Mouse (Mus musculus) neural tube, embryonic 11.5 days (tissue): Measurements from ENCODE around the gene Scrt2. TPM values are rescaled to one million over a fixed set of nuclear protein-coding genes. Genes with fewer than 3 reads are reported as not detected.

Source experiments
- ATAC-seq: fragments of 200-750 bp; cut with Nextera tagmentation; 2 replicates; pipeline ENCODE4 v1.8.0; 2017; ENCODE audit warnings: moderate number of reproducible peaks, mild to moderate bottlenecking, moderate TSS enrichment, moderate library complexity; ENCODE audit not compliant: insufficient read depth, low FRiP score, low TSS enrichment
- DNase-seq: peaks from one replicate; pipeline ENCODE4 v3.0.0-alpha.2; 2015; ENCODE audit warnings: low spot score
- H3K27ac ChIP-seq: fragments of 300-500 bp; sonication (generic); 2 replicates; pipeline ENCODE4 v1.5.1; 2014; ENCODE audit warnings: low read depth, mild to moderate bottlenecking, low read length
- H3K27me3 ChIP-seq: fragments of 300-500 bp; sonication (generic); 2 replicates; pipeline ENCODE4 v1.6.1; 2014; ENCODE audit warnings: mild to moderate bottlenecking, low read length, mixed read lengths; ENCODE audit not compliant: control insufficient read depth, insufficient read depth
- H3K36me3 ChIP-seq: fragments of 300-500 bp; sonication (generic); 2 replicates; pipeline ENCODE4 v1.6.1; 2014; ENCODE audit warnings: mild to moderate bottlenecking, low read length, moderate library complexity, mixed read lengths; ENCODE audit not compliant: control insufficient read depth, insufficient read depth
- H3K4me1 ChIP-seq: fragments of 300-500 bp; sonication (generic); 2 replicates; pipeline ENCODE4 v1.6.1; 2014; ENCODE audit warnings: low read length, mixed read lengths; ENCODE audit not compliant: control insufficient read depth, insufficient read depth
- H3K4me2 ChIP-seq: fragments of 300-500 bp; sonication (generic); 2 replicates; pipeline ENCODE4 v1.6.1; 2014; ENCODE audit warnings: low read depth, mild to moderate bottlenecking, moderate library complexity
- H3K4me3 ChIP-seq: fragments of 300-500 bp; sonication (generic); 2 replicates; pipeline ENCODE4 v1.5.1; 2014; ENCODE audit warnings: low read depth, low read length
- H3K9ac ChIP-seq: fragments of 300-500 bp; sonication (generic); 2 replicates; pipeline ENCODE4 v1.6.1; 2014; ENCODE audit warnings: mild to moderate bottlenecking, low read length
- H3K9me3 ChIP-seq: fragments of 300-500 bp; sonication (generic); 2 replicates; pipeline ENCODE4 v1.6.1; 2016; ENCODE audit warnings: low read length; ENCODE audit not compliant: control insufficient read depth
- WGBS: fragments of 180-500 bp; shearing (Covaris S2); extraction: QIAGEN DNeasy Blood & Tissue Kit; methylation state at CpG from one replicate; pipeline ENCODE4 v1.1.7; 2014; 5-methylcytosine and 5-hydroxymethylcytosine counted together
- polyA plus RNA-seq: library from polyadenylated mRNA; unstranded; fragments of >200 nt; fragmentation: Nextera tagmentation; extraction: Ambion mirVana; gene quantifications from 2 replicates; pipeline ENCODE4 v1.2.1, GENCODE M21; 2014

Scrt2 gene
- polyA plus RNA-seq, 1 experiment from 2014 or later = 25.1 TPM

- H3K27me3 ChIP-seq = peaks cover 12% of the 10 kb centered on the region
Observed at GRCm38 (mm10) chr2:152141491-152141890, 60.2 kb downstream of the Scrt2 start.

GRCm38 (mm10) chr2:152142046-152142445 lies 60.7 kb downstream of the Scrt2 start:
- peaks cover 30% of the 10 kb centered on the region for H3K4me1 ChIP-seq
- DNase-seq = peak; percentile 81

More at GRCm38 (mm10) chr2:152141491-152141890, 60.2 kb downstream of the Scrt2 start:
- H3K27ac ChIP-seq = peak overlapping the region; percentile 68
- no peaks in the 10 kb centered on the region for H3K9me3 ChIP-seq
- WGBS = 40% methylated on average over 1 of the region's 1 CpGs
- H3K4me2 ChIP-seq = peak overlapping the region; percentile 95
- ATAC-seq (no peak), DNase-seq (no peak)
- peaks cover 30% of the 10 kb centered on the region for H3K4me1 ChIP-seq
- peak overlapping the region; percentile 24; the same call in 1 of the 2 replicates for H3K4me3 ChIP-seq
- H3K36me3 ChIP-seq = no peaks in the 10 kb centered on the region
- peak overlapping the region; percentile 50 for H3K9ac ChIP-seq

GRCm38 (mm10) chr2:152142571-152142970 lies 61.2 kb downstream of the Scrt2 start:
- Histone ChIP-seq H3K4me2 (peak overlapping the region; percentile 95), H3K4me3 (peak overlapping the region; percentile 59), H3K9me3 (no peaks in the 10 kb centered on the region), H3K27ac (peak overlapping the region; percentile 68), H3K9ac (peak overlapping the region; percentile 50; the same call in 1 of the 2 replicates), H3K27me3 (peaks cover 12% of the 10 kb centered on the region), H3K4me1 (peaks cover 30% of the 10 kb centered on the region), H3K36me3 (no peaks in the 10 kb centered on the region)
- WGBS = 3% methylated on average over 11 of the region's 11 CpGs
- 0 out of 2 replicates have a peak, but pooled peaks have one; percentile 21 for ATAC-seq
- DNase-seq = no peak

More at GRCm38 (mm10) chr2:152142046-152142445, 60.7 kb downstream of the Scrt2 start:
- Histone ChIP-seq H3K27ac (peak overlapping the region; percentile 68), H3K36me3 (no peaks in the 10 kb centered on the region), H3K4me2 (peak overlapping the region; percentile 95), H3K9me3 (no peaks in the 10 kb centered on the region), H3K4me3 (peak overlapping the region; percentile 24), H3K9ac (peak overlapping the region; percentile 50), H3K27me3 (peaks cover 12% of the 10 kb centered on the region)
- under 1% methylated on average over 13 of the region's 13 CpGs for WGBS
- peak; percentile 71 for ATAC-seq

GRCm38 (mm10) chr2:152143279-152144157 lies 62.2 kb downstream of the Scrt2 start, which contains the start of gene Tcf15:
Gene Tcf15, plus strand, starts transcription at chr2:152143561.
- H3K4me3 ChIP-seq = peak within 1 kb of the TSS; percentile 59
- WGBS = under 1% methylated on average over 103 of the region's 118 CpGs
- peak within 1 kb of the TSS; percentile 68 for H3K27ac ChIP-seq

GRCm38 (mm10) chr2:152144158-152144450 lies 62.8 kb downstream of the Scrt2 start:
- ATAC-seq (no peak), DNase-seq (no peak)
- H3K27ac ChIP-seq = no peak overlapping the region
- 8% methylated on average over 9 of the region's 9 CpGs for WGBS
- H3K4me1 ChIP-seq = peaks cover 30% of the 10 kb centered on the region
- H3K36me3 ChIP-seq = no peaks in the 10 kb centered on the region
- peak overlapping the region; percentile 59 for H3K4me3 ChIP-seq
- H3K9me3 ChIP-seq = no peaks in the 10 kb centered on the region
- peaks cover 12% of the 10 kb centered on the region for H3K27me3 ChIP-seq
- peak overlapping the region; percentile 95 for H3K4me2 ChIP-seq
- H3K9ac ChIP-seq = peak overlapping the region; percentile 68

More at GRCm38 (mm10) chr2:152143279-152144157, 62.2 kb downstream of the Scrt2 start, which contains the start of gene Tcf15:
- peak; percentile 83 for DNase-seq
- Histone ChIP-seq H3K9ac (peak within 1 kb of the TSS; percentile 68), H3K9me3 (no peaks in the 10 kb centered on the region), H3K36me3 (no peaks in the 10 kb centered on the region), H3K27me3 (peaks cover 12% of the 10 kb centered on the region), H3K4me2 (peak within 1 kb of the TSS; percentile 95), H3K4me1 (peaks cover 30% of the 10 kb centered on the region)
- ATAC-seq = peak; percentile 69

GRCm38 (mm10) chr2:152144501-152144900 lies 63.2 kb downstream of the Scrt2 start:
- no peak overlapping the region for H3K27ac ChIP-seq
- no peaks in the 10 kb centered on the region for H3K36me3 ChIP-seq
- H3K4me1 ChIP-seq = peaks cover 30% of the 10 kb centered on the region
- H3K4me2 ChIP-seq = peak overlapping the region; percentile 95
- WGBS = 56% methylated on average over 5 of the region's 5 CpGs
- 0 out of 2 replicates have a peak overlapping the region, but pooled peaks have one; percentile 10 for H3K9ac ChIP-seq
- ATAC-seq (no peak), DNase-seq (no peak)
- H3K27me3 ChIP-seq = peaks cover 12% of the 10 kb centered on the region
- no peaks in the 10 kb centered on the region for H3K9me3 ChIP-seq
- peak overlapping the region; percentile 59 for H3K4me3 ChIP-seq

Other genes with a start within 250 kb of the Scrt2 start
- gene Rspo4, start 238.6 kb upstream of the Scrt2 start, polyA plus RNA-seq = 0.28 and 0.62 TPM in 2 replicates
- 0.23 and 0.34 TPM in 2 replicates for gene Angpt4, start 170.3 kb upstream of the Scrt2 start, polyA plus RNA-seq
- gene Fam110a, start 101.3 kb upstream of the Scrt2 start, polyA plus RNA-seq = 82.2 and 92.9 TPM in 2 replicates
- 1.0 and 1.1 TPM in 2 replicates for gene Slc52a3, start 85.0 kb upstream of the Scrt2 start, polyA plus RNA-seq
- 17.5 and 18.8 TPM in 2 replicates for gene Srxn1, start 24.0 kb downstream of the Scrt2 start, polyA plus RNA-seq
- 40.9 and 41.0 TPM in 2 replicates for gene Tcf15, start 62.0 kb downstream of the Scrt2 start, polyA plus RNA-seq
- gene Csnk2a1, start 145.3 kb downstream of the Scrt2 start, polyA plus RNA-seq = 62.8 and 68.4 TPM in 2 replicates
- 30.0 and 30.4 TPM in 2 replicates for gene Tbc1d20, start 212.3 kb downstream of the Scrt2 start, polyA plus RNA-seq